Mouse (Mus musculus): ENCODE measurements at regions not wholly inside any gene's neighbourhood (a gene's known extent, or its start where the extent isn't known, plus 50 kb on each side); places are given as distances from the start of the nearest gene placed in this dataset.

DNA sequence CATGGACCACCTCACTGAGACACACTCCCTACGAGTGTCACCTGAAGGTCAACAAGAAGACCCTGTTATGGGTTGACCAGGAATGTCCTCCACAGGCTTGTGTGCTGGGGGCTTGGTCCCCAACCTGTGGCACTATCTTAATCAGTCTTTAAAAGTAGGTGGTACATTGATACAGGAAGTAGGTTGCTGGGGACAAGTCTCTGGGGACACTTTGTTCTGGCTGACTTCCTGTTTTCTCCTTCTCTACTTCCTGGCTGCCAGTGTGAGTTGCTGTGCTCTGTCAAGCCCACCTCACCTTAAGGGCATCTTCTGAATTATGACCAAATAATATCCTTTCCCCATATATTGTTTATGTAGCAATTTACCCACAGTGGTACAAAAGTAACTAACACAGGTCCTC is 96.1 kb downstream of the Cct6b start:
- Histone ChIP-seq H3K27me3 (ENCODE audit: insufficient read depth, poor library complexity, severe bottlenecking) (peaks cover 8% of the 10 kb centered on the region; the same call in 1 of the 2 replicates), H3K4me3 (no peak overlapping the region), H3K4me1 (no peaks in the 10 kb centered on the region), H3K36me3 (no peaks in the 10 kb centered on the region), H3K9me3 (no peaks in the 10 kb centered on the region), H3K27ac (no peak overlapping the region)
- WGBS: 76% methylated on average over 1 of the region's 1 CpGs
- no peak for DNase-seq (ENCODE audit: low spot score)

DNA sequence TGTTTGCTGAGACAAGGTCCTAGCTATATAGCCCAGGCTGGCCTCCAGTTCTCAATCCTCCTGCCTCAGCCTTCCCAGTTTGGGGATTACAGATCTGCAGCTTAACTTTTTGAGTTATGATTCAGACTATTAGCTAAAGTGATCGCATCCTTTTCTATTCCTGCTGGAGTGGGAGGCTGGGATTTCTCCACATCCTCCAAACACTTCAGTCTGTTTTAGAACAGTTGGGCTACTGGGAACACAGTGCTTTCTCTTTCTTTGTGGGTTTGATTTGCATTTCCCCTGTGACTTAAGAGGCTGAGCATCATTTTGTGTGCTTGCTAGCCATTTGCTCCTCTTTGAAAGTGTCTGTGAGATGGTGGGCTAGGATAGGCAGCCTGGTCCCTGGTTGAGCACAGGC is 100.0 kb downstream of the Cct6b start:
- H3K27ac ChIP-seq: no peak overlapping the region
- peaks cover 5% of the 10 kb centered on the region; the same call in 1 of the 2 replicates for H3K27me3 ChIP-seq (ENCODE audit: insufficient read depth, poor library complexity, severe bottlenecking)
- WGBS: 83% methylated on average over 1 of the region's 1 CpGs
- no peaks in the 10 kb centered on the region for H3K4me1 ChIP-seq
- H3K4me3 ChIP-seq: no peak overlapping the region
- DNase-seq (ENCODE audit: low spot score): no peak
- H3K36me3 ChIP-seq: no peaks in the 10 kb centered on the region
- no peaks in the 10 kb centered on the region for H3K9me3 ChIP-seq

DNA sequence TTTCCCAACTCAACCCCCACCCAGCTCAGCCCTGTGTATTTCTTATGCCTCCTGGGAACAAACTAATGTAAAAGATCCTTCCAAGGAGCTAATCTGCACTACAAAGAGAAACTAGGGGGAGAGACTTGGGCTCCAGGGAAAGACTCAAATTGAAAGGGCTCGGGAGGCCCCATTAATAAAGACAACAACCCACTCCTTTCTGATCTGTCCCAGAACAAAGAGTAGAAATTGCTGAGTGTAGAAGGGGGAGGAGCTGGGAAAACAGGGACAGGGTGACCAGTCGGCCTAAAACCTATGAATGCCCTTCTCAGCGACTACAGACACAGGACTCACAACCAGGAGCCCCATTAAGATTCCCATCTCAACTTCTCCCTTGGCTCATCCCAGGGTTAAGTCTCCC is 102.0 kb downstream of the Cct6b start:
- Histone ChIP-seq H3K27me3 (ENCODE audit: insufficient read depth, poor library complexity, severe bottlenecking) (peaks cover 5% of the 10 kb centered on the region; the same call in 1 of the 2 replicates), H3K36me3 (no peaks in the 10 kb centered on the region), H3K27ac (no peak overlapping the region), H3K4me1 (no peaks in the 10 kb centered on the region), H3K4me3 (no peak overlapping the region), H3K9me3 (no peaks in the 10 kb centered on the region)
- no peak for DNase-seq (ENCODE audit: low spot score)
- 34% methylated on average over 3 of the region's 3 CpGs for WGBS

DNA sequence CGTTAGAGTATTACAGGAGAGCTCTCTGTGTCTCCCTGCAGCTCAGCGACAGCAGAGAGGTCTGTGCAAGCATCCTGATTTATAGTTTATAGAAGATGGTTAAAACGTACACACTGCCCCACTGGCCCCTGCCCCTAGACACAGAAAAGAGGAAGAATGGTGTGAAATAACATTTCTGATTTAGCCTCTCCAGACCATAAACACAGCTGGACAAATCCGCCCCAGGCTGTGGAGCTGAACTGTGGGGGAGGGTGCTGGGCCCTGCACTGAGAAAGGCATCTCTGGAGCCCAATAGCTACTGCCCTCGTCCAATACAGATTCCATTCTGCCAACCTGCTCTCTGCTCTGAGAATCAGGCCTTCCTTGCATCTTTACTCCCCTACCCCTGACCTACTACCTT is 112.4 kb downstream of the Cct6b start:
- 44% methylated on average over 5 of the region's 5 CpGs for WGBS
- H3K36me3 ChIP-seq: no peaks in the 10 kb centered on the region
- no peak overlapping the region for H3K27ac ChIP-seq
- H3K27me3 ChIP-seq (ENCODE audit: insufficient read depth, poor library complexity, severe bottlenecking): peaks cover 27% of the 10 kb centered on the region; the same call in 1 of the 2 replicates
- H3K9me3 ChIP-seq: no peaks in the 10 kb centered on the region
- no peaks in the 10 kb centered on the region for H3K4me1 ChIP-seq
- H3K4me3 ChIP-seq: no peak overlapping the region
- DNase-seq (ENCODE audit: low spot score): no peak

DNA sequence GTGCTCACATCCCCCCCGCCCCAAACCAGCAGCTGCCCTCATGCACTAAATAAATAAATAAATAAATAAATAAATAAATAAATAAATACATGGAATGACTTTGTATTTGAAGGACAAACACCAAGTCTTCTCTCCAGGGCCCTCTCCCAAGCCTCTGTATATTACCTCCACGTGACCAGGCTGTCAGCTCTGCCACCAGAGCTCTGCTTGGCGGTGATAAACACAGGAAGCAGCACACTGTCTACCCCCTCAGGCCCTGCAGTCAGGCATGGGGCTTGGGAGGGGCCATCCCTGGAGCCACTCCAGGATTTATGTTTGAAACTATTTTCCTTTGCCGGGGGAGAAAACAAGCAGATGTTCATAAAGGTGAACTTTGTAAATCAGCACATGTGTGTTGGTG is 125.6 kb downstream of the Cct6b start:
- no peak overlapping the region for H3K27ac ChIP-seq
- no peaks in the 10 kb centered on the region for H3K9me3 ChIP-seq
- WGBS: 41% methylated on average over 4 of the region's 4 CpGs
- no peak for DNase-seq (ENCODE audit: low spot score)
- H3K36me3 ChIP-seq: no peaks in the 10 kb centered on the region
- H3K4me3 ChIP-seq: no peak overlapping the region
- H3K4me1 ChIP-seq: peaks cover 2% of the 10 kb centered on the region; the same call in 1 of the 2 replicates
- 0 out of 2 replicates have a peak, but pooled peaks cover 3% of the 10 kb centered on the region for H3K27me3 ChIP-seq (ENCODE audit: insufficient read depth, poor library complexity, severe bottlenecking)

DNA sequence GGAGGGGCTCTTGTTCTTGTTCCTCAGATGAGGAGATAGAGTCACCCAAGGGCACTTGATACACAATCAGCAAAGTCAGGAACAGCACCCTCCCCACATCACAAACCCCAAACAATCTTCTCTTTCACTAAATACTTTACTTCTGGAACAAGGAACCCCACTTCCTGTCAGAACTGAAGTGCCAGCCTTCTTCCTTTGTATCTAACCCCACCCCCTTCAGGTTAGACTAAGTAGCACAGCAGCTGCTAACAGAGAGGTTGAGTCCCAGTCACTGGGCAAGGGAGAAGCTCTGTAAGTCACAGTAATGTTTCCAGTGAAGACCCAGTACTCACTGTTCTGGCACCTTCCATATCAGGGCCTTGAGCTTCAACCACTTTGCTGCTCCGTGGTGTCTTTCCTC is 131.9 kb downstream of the Cct6b start:
- WGBS: 86% methylated on average over 1 of the region's 1 CpGs

DNA sequence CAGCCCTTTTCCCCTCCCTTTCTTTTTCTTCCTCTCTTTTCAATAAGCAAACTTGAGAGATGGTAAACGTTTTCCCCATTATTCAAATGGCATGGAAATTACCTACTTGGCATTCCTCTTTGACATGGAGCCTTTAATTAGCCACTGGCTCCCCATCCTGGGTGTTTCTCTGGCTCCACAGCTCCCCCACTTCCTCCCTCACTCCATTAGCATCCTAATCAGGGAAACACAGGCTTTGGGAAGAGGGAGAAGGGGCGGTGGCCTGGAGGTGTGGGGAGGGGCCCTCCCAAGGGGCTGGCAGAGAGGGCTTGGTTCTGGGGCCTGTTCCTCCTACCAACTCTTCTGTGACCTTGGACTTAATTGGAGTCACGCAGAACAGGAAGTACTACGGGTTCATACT is 132.7 kb downstream of the Cct6b start:
- Histone ChIP-seq H3K36me3 (no peaks in the 10 kb centered on the region), H3K4me3 (no peak overlapping the region), H3K27ac (no peak overlapping the region), H3K4me1 (no peaks in the 10 kb centered on the region), H3K27me3 (ENCODE audit: insufficient read depth, poor library complexity, severe bottlenecking) (no peaks in the 10 kb centered on the region), H3K9me3 (no peaks in the 10 kb centered on the region)
- WGBS: 27% methylated on average over 4 of the region's 4 CpGs
- no peak for DNase-seq (ENCODE audit: low spot score)

More for the DNA sequence above, 131.9 kb downstream of the Cct6b start:
- H3K27ac ChIP-seq: no peak overlapping the region
- no peaks in the 10 kb centered on the region for H3K36me3 ChIP-seq
- H3K4me1 ChIP-seq: no peaks in the 10 kb centered on the region
- H3K4me3 ChIP-seq: no peak overlapping the region
- 0 out of 2 replicates have a peak, but pooled peaks cover 3% of the 10 kb centered on the region for H3K27me3 ChIP-seq (ENCODE audit: insufficient read depth, poor library complexity, severe bottlenecking)
- H3K9me3 ChIP-seq: no peaks in the 10 kb centered on the region
- no peak for DNase-seq (ENCODE audit: low spot score)

DNA sequence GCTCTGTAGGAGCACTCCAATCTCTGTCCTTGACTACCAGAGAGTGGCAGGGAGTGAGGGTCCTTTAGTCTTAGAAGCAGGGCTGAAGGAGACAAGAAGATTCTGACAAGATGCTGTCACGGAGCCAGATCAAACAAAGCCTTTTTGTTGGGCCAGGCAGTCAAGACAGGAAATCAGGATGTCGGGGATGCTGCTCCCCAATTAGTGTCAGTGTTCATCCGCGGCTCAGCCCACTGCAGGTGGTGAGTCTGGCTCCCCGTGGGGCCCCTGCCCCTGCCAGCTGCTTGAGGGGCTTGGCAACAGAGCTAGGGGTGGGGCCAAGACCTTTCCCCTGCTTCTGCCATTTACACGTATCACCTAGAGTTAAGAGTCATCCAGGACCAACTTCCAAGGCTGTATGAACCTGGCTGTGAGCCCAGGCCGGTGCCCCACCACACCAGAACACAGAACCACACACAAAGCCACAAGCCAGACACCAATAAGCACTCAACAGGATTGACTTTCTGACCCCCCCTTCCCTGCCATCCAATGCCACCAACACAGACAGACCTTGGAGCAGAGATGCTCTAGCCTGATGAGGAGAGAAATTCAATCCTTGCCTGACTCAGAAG is 137.5 kb downstream of the Cct6b start:
- 43% methylated on average over 7 of the region's 7 CpGs for WGBS
- Histone ChIP-seq H3K27me3 (ENCODE audit: insufficient read depth, poor library complexity, severe bottlenecking) (0 out of 2 replicates have a peak, but pooled peaks cover 12% of the 10 kb centered on the region), H3K36me3 (no peaks in the 10 kb centered on the region)

DNA sequence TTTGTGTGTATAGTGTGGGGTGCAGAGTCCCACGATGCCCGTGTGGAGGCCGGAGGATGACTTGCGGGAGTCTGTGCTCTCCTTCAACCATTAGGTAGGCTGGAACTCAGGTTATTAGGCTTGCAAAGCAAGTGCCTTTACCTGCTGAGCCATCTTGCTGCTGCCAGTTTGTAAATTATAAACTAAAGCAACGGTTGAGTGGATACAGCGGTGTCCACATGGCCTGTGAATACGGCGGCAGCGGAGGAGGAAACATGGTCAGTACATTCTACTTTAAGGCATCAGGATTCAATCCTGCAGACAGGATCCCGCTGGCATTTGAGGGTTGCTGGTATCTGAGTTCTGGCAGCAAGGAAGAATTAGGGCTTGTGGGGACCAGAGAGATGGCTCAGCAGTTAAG is 143.1 kb downstream of the Cct6b start:
- H3K4me3 ChIP-seq: no peak overlapping the region
- no peak overlapping the region for H3K27ac ChIP-seq
- H3K36me3 ChIP-seq: no peaks in the 10 kb centered on the region
- H3K27me3 ChIP-seq (ENCODE audit: insufficient read depth, poor library complexity, severe bottlenecking): peaks cover 44% of the 10 kb centered on the region
- no peaks in the 10 kb centered on the region for H3K4me1 ChIP-seq
- H3K9me3 ChIP-seq: no peaks in the 10 kb centered on the region
- 91% methylated on average over 10 of the region's 10 CpGs for WGBS
- DNase-seq (ENCODE audit: low spot score): no peak

More for the DNA sequence above, 137.5 kb downstream of the Cct6b start:
- DNase-seq (ENCODE audit: low spot score): no peak
- Histone ChIP-seq H3K9me3 (no peaks in the 10 kb centered on the region), H3K4me3 (no peak overlapping the region), H3K27ac (no peak overlapping the region), H3K4me1 (no peaks in the 10 kb centered on the region)

DNA sequence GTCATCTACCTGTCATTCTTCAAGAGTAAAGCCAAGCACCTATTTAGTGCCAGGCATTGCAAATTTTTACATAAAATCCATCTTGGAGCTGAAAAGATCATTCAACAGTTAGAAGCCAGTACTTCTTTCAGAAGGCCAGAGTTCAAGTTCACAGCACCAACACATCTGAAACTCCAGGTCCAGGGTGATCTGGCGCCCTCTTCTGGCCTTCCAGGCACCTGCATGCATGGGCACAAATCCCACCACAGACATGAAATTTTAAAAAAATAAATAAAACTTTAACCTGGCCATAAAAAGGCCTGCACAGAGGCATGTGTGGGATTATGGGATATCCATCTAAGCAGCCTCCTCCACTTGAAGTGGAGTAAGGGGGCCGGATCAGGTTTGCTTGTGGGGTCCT is 144.7 kb downstream of the Cct6b start:
- Histone ChIP-seq H3K4me1 (no peaks in the 10 kb centered on the region), H3K9me3 (no peaks in the 10 kb centered on the region), H3K27ac (no peak overlapping the region), H3K27me3 (ENCODE audit: insufficient read depth, poor library complexity, severe bottlenecking) (peaks cover 34% of the 10 kb centered on the region), H3K36me3 (no peaks in the 10 kb centered on the region), H3K4me3 (no peak overlapping the region)
- 59% methylated on average over 2 of the region's 2 CpGs for WGBS
- DNase-seq (ENCODE audit: low spot score): no peak

DNA sequence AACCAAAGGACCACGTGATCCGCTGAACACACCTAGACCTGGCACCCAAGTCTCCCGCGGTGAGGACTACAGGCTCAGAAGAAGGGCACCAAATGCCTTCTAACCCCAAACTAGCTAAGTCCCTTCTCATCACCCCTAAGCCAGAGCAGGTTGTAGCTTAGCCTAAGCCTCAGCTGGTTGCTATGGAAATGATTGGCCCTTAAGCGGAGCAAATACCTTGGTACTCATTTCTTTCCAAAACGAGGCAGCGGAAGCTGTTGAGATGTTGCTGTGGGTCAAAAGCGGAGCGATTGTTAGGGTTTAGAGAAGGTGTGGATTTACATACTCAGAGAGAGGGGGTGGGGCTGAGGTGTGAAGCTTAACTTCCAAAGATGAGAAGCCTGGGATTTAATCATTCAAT is 145.7 kb downstream of the Cct6b start:
- Histone ChIP-seq H3K36me3 (no peaks in the 10 kb centered on the region), H3K27me3 (ENCODE audit: insufficient read depth, poor library complexity, severe bottlenecking) (peaks cover 34% of the 10 kb centered on the region), H3K4me1 (no peaks in the 10 kb centered on the region), H3K4me3 (no peak overlapping the region), H3K27ac (no peak overlapping the region), H3K9me3 (no peaks in the 10 kb centered on the region)
- DNase-seq (ENCODE audit: low spot score): no peak
- WGBS: 2% methylated on average over 9 of the region's 9 CpGs

DNA sequence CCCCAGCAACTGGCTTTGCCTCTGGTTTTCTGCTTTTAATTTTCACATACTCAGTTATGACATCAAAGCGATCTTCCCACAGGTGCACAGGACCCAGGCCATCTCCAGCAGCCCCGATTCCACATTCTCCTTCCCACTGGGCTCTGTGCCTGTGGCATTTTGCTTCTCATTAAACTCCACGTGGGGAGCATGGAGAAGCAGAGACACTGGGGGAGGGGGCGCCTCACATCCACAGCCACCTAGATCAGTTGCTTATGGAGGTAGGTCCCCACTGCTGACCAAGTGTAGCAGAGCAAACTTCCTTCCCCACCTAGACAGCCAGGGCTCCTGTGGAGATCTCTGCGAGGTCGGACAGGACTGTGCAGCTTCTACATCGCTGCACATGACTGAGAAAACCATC is 147.3 kb downstream of the Cct6b start:
- Histone ChIP-seq H3K9me3 (no peaks in the 10 kb centered on the region), H3K27ac (no peak overlapping the region), H3K27me3 (ENCODE audit: insufficient read depth, poor library complexity, severe bottlenecking) (peaks cover 37% of the 10 kb centered on the region), H3K4me3 (no peak overlapping the region), H3K36me3 (no peaks in the 10 kb centered on the region), H3K4me1 (no peaks in the 10 kb centered on the region)
- WGBS: 52% methylated on average over 7 of the region's 7 CpGs
- no peak for DNase-seq (ENCODE audit: low spot score)

DNA sequence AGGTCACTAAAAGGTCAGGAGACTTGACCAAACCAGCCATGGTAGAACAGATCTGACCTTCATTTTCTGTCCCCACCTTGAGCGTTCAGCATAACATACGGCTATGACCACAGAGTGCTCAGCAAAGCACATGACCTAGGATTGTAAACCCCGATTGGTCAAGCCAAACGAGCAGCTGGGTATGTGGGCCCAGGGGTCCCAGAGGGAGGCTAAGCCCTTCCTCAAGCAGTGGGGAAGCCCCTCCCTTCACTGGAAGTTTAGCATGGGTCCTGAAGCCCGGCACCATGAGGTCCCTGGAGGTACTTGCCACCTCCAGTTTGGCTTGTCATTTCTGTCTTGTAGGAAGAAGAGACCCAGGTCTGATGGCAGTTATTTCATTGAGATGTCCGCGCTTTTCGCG is 149.8 kb downstream of the Cct6b start:
- WGBS: 91% methylated on average over 9 of the region's 9 CpGs
- H3K27ac ChIP-seq: no peak overlapping the region
- H3K4me3 ChIP-seq: no peak overlapping the region

DNA sequence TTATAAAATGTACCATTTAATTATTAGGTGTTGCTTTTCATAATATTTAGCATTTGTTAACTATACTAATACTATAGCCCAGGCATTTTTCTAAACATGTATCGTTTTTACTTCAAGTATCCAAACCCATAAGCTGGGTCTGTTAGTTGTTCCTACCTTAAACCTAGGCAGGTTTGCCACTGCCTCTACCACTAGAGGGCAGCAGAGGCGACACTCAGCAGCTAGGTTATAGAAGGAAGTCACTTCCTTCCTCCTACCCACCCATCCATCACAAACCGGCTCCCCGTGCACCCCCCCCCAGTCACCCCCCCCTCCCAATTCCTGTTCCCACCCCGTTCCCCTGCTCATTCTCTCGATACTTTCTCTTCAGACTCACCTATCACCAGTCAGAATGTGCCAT is 150.6 kb downstream of the Cct6b start:
- Histone ChIP-seq H3K27ac (no peak overlapping the region), H3K4me3 (no peak overlapping the region), H3K4me1 (no peaks in the 10 kb centered on the region), H3K36me3 (no peaks in the 10 kb centered on the region), H3K9me3 (no peaks in the 10 kb centered on the region), H3K27me3 (ENCODE audit: insufficient read depth, poor library complexity, severe bottlenecking) (peaks cover 18% of the 10 kb centered on the region)
- WGBS: 22% methylated on average over 6 of the region's 6 CpGs
- DNase-seq (ENCODE audit: low spot score): no peak

More for the DNA sequence above, 149.8 kb downstream of the Cct6b start:
- DNase-seq (ENCODE audit: low spot score): no peak
- Histone ChIP-seq H3K9me3 (no peaks in the 10 kb centered on the region), H3K4me1 (no peaks in the 10 kb centered on the region), H3K36me3 (no peaks in the 10 kb centered on the region), H3K27me3 (ENCODE audit: insufficient read depth, poor library complexity, severe bottlenecking) (peaks cover 26% of the 10 kb centered on the region)

Measured in heart, embryonic 10.5 days (tissue).